Mouse (Mus musculus) C2C12 (cell line): ENCODE data around the gene Trim46. TPM values are rescaled to one million over a fixed set of nuclear protein-coding genes. Genes with fewer than 3 reads are reported as not detected.

Experiments used
- H3K27me3 ChIP-seq: one replicate; pipeline ENCODE4 v1.6.1; 2011; ENCODE audit not compliant: control insufficient read depth, insufficient read depth, insufficient read length
- H3K36me3 ChIP-seq: one replicate; pipeline ENCODE4 v1.6.1; 2011; ENCODE audit not compliant: control insufficient read depth, insufficient read depth
- H3K4me3 ChIP-seq: one replicate; pipeline ENCODE4 v1.5.1; 2011; ENCODE audit warnings: mild to moderate bottlenecking, control low read depth; ENCODE audit not compliant: poor library complexity, insufficient read depth, severe bottlenecking
- H3K79me2 ChIP-seq: one replicate; pipeline ENCODE4 v1.6.1; 2011; ENCODE audit not compliant: control insufficient read depth, insufficient read depth
- H3K79me3 ChIP-seq: one replicate; pipeline ENCODE4 v1.6.1; 2011; ENCODE audit warnings: low read depth, control low read depth
- H3ac ChIP-seq: one replicate; pipeline ENCODE3; 2011; ENCODE audit warnings: low read depth; ENCODE audit not compliant: control insufficient read depth, insufficient read length
- CEBPB ChIP-seq: IDR thresholded peaks from one replicate; pipeline ENCODE4 v1.6.1; 2011; ENCODE audit warnings: low read depth, mild to moderate bottlenecking, control low read depth, moderate library complexity
- CTCF ChIP-seq: IDR thresholded peaks from one replicate; pipeline ENCODE4 v1.5.1; 2011; ENCODE audit not compliant: control insufficient read depth, insufficient read depth, insufficient read length
- FOSL1 ChIP-seq: IDR thresholded peaks from one replicate; pipeline ENCODE4 v1.8.0; 2011; ENCODE audit warnings: mild to moderate bottlenecking, low read length; ENCODE audit not compliant: poor library complexity, insufficient read depth, severe bottlenecking
- MAX ChIP-seq: IDR thresholded peaks from one replicate; pipeline ENCODE4 v1.6.1; 2011; ENCODE audit warnings: mild to moderate bottlenecking, control low read depth
- MYOD1 ChIP-seq: IDR thresholded peaks from one replicate; pipeline ENCODE4 v1.6.1; 2011; ENCODE audit warnings: low read depth; ENCODE audit not compliant: control insufficient read depth, insufficient read length
- MYOG ChIP-seq: IDR thresholded peaks from one replicate; pipeline ENCODE4 v1.6.1; 2011; ENCODE audit not compliant: control insufficient read depth, insufficient read length; ENCODE audit errors: extremely low read depth
- USF1 ChIP-seq: IDR thresholded peaks from one replicate; pipeline ENCODE4 v1.6.1; 2011; ENCODE audit warnings: low read depth, mild to moderate bottlenecking, control low read depth, moderate library complexity
- polyA plus RNA-seq: library from polyadenylated mRNA; unstranded; fragments of >200 nt; fragmentation: generic; extraction: Trizol; gene quantifications from one replicate; pipeline ENCODE4 v1.2.1, GENCODE M21; 2012; ENCODE audit warnings: missing spikeins

Gene Trim46
- polyA plus RNA-seq, 1 experiment: 11.0 TPM

DNA sequence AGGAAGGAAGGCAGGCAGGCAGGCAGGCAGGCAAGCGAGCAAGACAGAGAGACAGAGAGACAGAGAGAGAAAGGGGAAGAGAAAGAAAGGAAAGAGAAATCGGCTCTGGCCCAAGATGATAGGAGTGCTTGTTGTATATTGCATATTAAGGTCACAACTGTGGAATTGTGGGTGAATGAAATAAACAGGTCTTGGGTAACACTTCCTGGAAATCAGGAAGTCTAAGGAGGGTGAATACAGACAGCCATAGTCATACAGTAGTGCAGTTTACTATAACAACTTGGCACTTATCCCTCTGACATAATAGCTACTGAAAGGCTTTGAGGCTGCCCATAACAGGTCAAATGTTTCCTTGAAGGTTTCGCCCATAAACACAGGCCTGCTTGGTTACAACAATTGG is 46.3 kb downstream of the Trim46 start:
- H3K79me2 ChIP-seq: peaks cover 6% of the 10 kb centered on the region
- H3K36me3 ChIP-seq: peaks cover 6% of the 10 kb centered on the region
- H3K79me3 ChIP-seq: no peaks in the 10 kb centered on the region
- H3ac ChIP-seq: no peak overlapping the region
- H3K27me3 ChIP-seq: no peaks in the 10 kb centered on the region
- no peak overlapping the region for H3K4me3 ChIP-seq
- TF ChIP-seq CEBPB (no peak), FOSL1 (no peak), USF1 (no peak), MYOD1 (no peak), CTCF (no peak), MAX (no peak), MYOG (no peak)

DNA sequence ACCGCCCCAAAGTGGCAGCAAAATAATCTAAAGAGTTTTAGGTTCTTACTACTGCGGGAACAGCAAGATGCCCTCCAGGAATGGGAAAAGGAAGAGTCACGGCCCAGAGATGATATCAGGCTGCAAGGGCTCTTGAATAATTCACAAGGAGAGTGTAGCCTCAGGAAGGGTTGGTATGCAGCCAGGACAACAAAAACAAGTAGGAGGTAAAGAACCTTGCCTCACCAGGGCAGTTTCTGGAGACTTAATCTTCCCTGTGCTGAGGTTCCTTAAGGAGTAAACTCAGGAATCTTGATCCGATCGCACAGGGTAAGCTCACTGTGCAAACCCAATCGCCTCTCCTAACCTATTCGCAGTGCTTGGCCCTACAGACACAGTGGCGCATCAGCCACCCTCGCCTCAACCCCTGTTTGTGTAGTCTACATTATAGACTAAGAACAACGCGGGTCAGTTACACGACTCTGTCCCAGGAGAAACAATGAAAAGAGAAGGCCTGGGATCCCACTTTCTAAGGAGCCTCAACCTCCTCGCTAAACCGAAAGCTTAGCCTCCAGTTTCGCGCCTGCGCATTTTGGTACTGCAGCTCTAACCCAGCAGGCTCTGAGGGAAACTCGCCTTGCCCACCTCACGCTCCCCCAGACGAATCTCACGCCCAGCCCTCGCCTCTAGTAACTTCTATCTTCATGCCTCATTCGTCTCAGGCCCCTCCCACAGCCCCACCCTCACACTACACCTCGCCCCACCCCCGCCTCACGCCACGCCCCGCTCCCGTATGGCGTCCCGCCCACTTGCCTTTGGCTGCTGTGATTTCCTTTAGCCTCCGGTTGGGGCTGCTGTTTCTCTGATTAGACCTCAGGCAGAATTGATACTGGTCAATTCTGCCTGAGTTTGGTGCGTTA is 49.9 kb downstream of the Trim46 start:
- H3K4me3 ChIP-seq: peak overlapping the region; percentile 29
- no peaks in the 10 kb centered on the region for H3K79me3 ChIP-seq
- no peaks in the 10 kb centered on the region for H3K27me3 ChIP-seq
- peak overlapping the region; percentile 83 for H3ac ChIP-seq
- no peak for TF ChIP-seq FOSL1
- TF ChIP-seq MYOG: no peak
- TF ChIP-seq CTCF: peak; percentile 25
- TF ChIP-seq MAX: peak; percentile 36
- H3K79me2 ChIP-seq: no peaks in the 10 kb centered on the region
- H3K36me3 ChIP-seq: no peaks in the 10 kb centered on the region

DNA sequence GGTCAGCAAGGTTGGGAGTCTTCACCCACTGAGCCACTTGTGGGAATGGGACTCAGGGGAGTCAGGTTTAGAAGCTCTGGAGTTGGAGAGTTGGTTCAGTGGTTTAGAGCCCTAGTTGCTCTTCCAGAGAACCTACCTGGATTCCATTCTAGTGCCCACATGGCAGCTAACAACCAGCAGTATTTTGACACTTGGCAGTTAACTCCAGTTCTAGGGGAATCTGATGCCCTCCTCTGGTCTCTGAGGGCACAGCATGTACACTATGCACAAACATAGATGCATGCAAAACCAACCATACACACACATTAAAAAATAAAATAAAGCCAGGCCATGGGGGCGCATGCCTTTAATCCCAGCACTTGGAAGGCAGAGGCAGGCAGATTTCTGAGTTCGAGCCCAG is 52.3 kb downstream of the Trim46 start:
- Histone ChIP-seq H3K4me3 (no peak overlapping the region), H3K36me3 (no peaks in the 10 kb centered on the region), H3ac (no peak overlapping the region), H3K79me3 (no peaks in the 10 kb centered on the region), H3K27me3 (no peaks in the 10 kb centered on the region), H3K79me2 (no peaks in the 10 kb centered on the region)
- TF ChIP-seq MAX (no peak), FOSL1 (no peak), CEBPB (no peak), MYOD1 (no peak), MYOG (no peak), CTCF (no peak), USF1 (no peak)

DNA sequence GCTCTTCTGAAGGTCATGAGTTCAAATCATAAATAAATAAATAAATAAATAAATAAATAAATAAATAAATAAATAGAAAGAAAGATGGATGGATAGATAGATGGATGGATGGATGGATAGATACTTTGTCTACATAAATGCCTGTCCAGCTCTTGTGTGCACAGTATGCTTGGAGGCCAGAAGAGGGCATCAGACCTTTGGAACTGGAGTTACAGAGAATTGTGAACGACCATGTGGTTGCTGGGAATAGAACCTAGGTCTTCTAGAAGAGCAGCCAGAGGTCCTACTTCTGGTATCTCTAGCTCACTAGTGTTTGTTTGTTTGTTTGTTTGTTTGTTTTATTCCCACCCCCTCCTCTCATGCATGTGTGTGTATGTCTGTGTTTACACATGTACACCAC is 52.8 kb downstream of the Trim46 start:
- H3K36me3 ChIP-seq: peaks cover 3% of the 10 kb centered on the region
- TF ChIP-seq MAX: no peak
- no peak for TF ChIP-seq FOSL1
- TF ChIP-seq MYOD1: no peak
- TF ChIP-seq CTCF: no peak
- TF ChIP-seq CEBPB: no peak
- TF ChIP-seq MYOG: no peak
- no peak for TF ChIP-seq USF1
- H3K79me3 ChIP-seq: no peaks in the 10 kb centered on the region
- H3K4me3 ChIP-seq: no peak overlapping the region
- no peaks in the 10 kb centered on the region for H3K27me3 ChIP-seq
- H3ac ChIP-seq: no peak overlapping the region
- no peaks in the 10 kb centered on the region for H3K79me2 ChIP-seq

DNA sequence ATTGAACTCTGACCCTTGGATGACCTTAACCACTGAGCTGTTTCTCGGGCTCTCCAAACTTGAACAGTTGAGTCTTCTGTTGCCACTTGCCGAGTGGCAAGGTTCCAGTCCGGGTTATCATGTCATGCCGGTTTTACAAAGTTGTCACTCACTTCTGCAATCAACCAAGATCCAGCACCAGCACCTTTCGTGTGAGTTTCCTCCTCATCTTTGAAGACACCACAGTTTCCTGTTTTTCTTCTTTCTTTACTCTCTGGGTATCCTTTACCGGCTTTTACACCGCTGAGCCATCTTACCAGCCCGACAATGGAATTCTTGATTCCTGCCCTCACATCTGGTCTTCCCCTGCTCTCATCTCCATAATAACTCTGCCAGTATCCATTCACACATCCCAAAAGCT is 55.7 kb downstream of the Trim46 start:
- no peak overlapping the region for H3ac ChIP-seq
- H3K79me2 ChIP-seq: no peaks in the 10 kb centered on the region
- H3K27me3 ChIP-seq: no peaks in the 10 kb centered on the region
- no peak overlapping the region for H3K4me3 ChIP-seq
- TF ChIP-seq MYOD1: no peak
- TF ChIP-seq MAX: no peak
- TF ChIP-seq CEBPB: no peak
- no peak for TF ChIP-seq MYOG
- TF ChIP-seq FOSL1: no peak
- TF ChIP-seq CTCF: no peak
- TF ChIP-seq USF1: no peak
- H3K36me3 ChIP-seq: peaks cover 3% of the 10 kb centered on the region
- no peaks in the 10 kb centered on the region for H3K79me3 ChIP-seq
